Mouse (Mus musculus) layer of hippocampus, postnatal 25 days (tissue): ENCODE measurements around the gene Pogk. TPM values are rescaled to one million over a fixed set of nuclear protein-coding genes. Genes with fewer than 3 reads are reported as not detected.

Experiments
- total RNA-seq, 2 experiments: library from RNA; stranded (reverse); gene quantifications; 2 replicates each; pipeline ENCODE4 v1.2.3; 2021

Gene Pogk
- total RNA-seq, 2 experiments from 2014 or later = 28.2 to 31.9 TPM

Other genes with a start within 250 kb of the Pogk start
- under 1 TPM in 1 of 2 experiments, not detected in 1; 0.31 TPM for gene Mael, start 171.1 kb downstream of the Pogk start, total RNA-seq
- gene Ildr2, start 155.7 kb downstream of the Pogk start, total RNA-seq = 10 to 100 TPM; 66.8 to 70.1 TPM
- gene Tada1, start 30.8 kb downstream of the Pogk start, total RNA-seq = 10 to 100 TPM; 36.0 to 36.8 TPM
- not detected for gene Gm4846, start 87.7 kb upstream of the Pogk start, total RNA-seq
- gene Gm4847, start 237.8 kb upstream of the Pogk start, total RNA-seq = not detected